Mouse (Mus musculus): ENCODE measurements at regions not wholly inside any gene's neighbourhood (a gene's known extent, or its start where the extent isn't known, plus 50 kb on each side); places are given as distances from the start of the nearest gene placed in this dataset.

GRCm38 (mm10) chr2:170205591-170206441 lies 57.9 kb upstream of the Zfp217 start:
- Histone ChIP-seq H3K4me1 (ENCODE audit: control insufficient read depth, insufficient read depth, low read length) (peaks cover 3% of the 10 kb centered on the region; the same call in 1 of the 2 replicates), H3K27ac (replicated peaks; ENCODE audit: insufficient read depth, low read depth, low read length) (peak overlapping the region; percentile 48; the same call in 1 of the 2 replicates), H3K9ac (ENCODE audit: low read depth, low read length) (peak overlapping the region; percentile 53; the same call in 1 of the 2 replicates), H3K79me2 (ENCODE audit: control insufficient read depth, insufficient read depth, low read length) (no peaks in the 10 kb centered on the region), H3K4me3 (ENCODE audit: insufficient read depth, low read depth, low read length) (peak overlapping the region; percentile 23), H3K36me3 (ENCODE audit: control insufficient read depth, insufficient read depth, low read length) (no peaks in the 10 kb centered on the region), H3K27me3 (ENCODE audit: control insufficient read depth, insufficient read depth, low read length) (no peaks in the 10 kb centered on the region)
- DNase-seq (ENCODE audit: extremely low read depth, low read depth, low spot score) = no peak
- TF ChIP-seq POLR2A (IDR thresholded peaks at IDR 0.05; ENCODE audit: extremely low read depth, insufficient read depth, low read length) (no peak), CTCF (IDR thresholded peaks at IDR 0.05; ENCODE audit: low read depth, low read length) (no peak)
- 3% methylated on average over 17 of the region's 17 CpGs for WGBS

- H3K36me3 ChIP-seq (ENCODE audit: control insufficient read depth, insufficient read depth, low read length) = no peaks in the 10 kb centered on the region
- no peak for DNase-seq (ENCODE audit: extremely low read depth, low read depth, low spot score)
- peak overlapping the region; percentile 21; the same call in 1 of the 2 replicates for H3K27ac ChIP-seq (replicated peaks; ENCODE audit: insufficient read depth, low read depth, low read length)
- no peak overlapping the region for H3K9ac ChIP-seq (ENCODE audit: low read depth, low read length)
- no peak overlapping the region; the same call in none of the 2 replicates for H3K4me3 ChIP-seq (ENCODE audit: insufficient read depth, low read depth, low read length)
- peaks cover 3% of the 10 kb centered on the region; the same call in 1 of the 2 replicates for H3K4me1 ChIP-seq (ENCODE audit: control insufficient read depth, insufficient read depth, low read length)
- 25% methylated on average over 10 of the region's 10 CpGs for WGBS
- no peak for TF ChIP-seq CTCF (IDR thresholded peaks at IDR 0.05; ENCODE audit: low read depth, low read length)
- TF ChIP-seq POLR2A (IDR thresholded peaks at IDR 0.05; ENCODE audit: extremely low read depth, insufficient read depth, low read length) = no peak
- H3K27me3 ChIP-seq (ENCODE audit: control insufficient read depth, insufficient read depth, low read length) = no peaks in the 10 kb centered on the region
- no peaks in the 10 kb centered on the region for H3K79me2 ChIP-seq (ENCODE audit: control insufficient read depth, insufficient read depth, low read length)
Observed at GRCm38 (mm10) chr2:170204768-170205514, 57.0 kb upstream of the Zfp217 start.

GRCm38 (mm10) chr2:170203496-170203895 lies 55.6 kb upstream of the Zfp217 start:
- no peaks in the 10 kb centered on the region for H3K79me2 ChIP-seq (ENCODE audit: control insufficient read depth, insufficient read depth, low read length)
- H3K27ac ChIP-seq (replicated peaks; ENCODE audit: insufficient read depth, low read depth, low read length) = no peak overlapping the region
- H3K9ac ChIP-seq (ENCODE audit: low read depth, low read length) = no peak overlapping the region
- no peak for TF ChIP-seq POLR2A (IDR thresholded peaks at IDR 0.05; ENCODE audit: extremely low read depth, insufficient read depth, low read length)
- no peak for TF ChIP-seq CTCF (IDR thresholded peaks at IDR 0.05; ENCODE audit: low read depth, low read length)
- H3K4me3 ChIP-seq (ENCODE audit: insufficient read depth, low read depth, low read length) = no peak overlapping the region
- H3K4me1 ChIP-seq (ENCODE audit: control insufficient read depth, insufficient read depth, low read length) = no peaks in the 10 kb centered on the region; the same call in 1 of the 2 replicates
- DNase-seq (ENCODE audit: extremely low read depth, low read depth, low spot score) = no peak
- no peaks in the 10 kb centered on the region for H3K27me3 ChIP-seq (ENCODE audit: control insufficient read depth, insufficient read depth, low read length)
- WGBS = 87% methylated on average over 5 of the region's 5 CpGs
- H3K36me3 ChIP-seq (ENCODE audit: control insufficient read depth, insufficient read depth, low read length) = no peaks in the 10 kb centered on the region

- no peaks in the 10 kb centered on the region for H3K79me2 ChIP-seq (ENCODE audit: control insufficient read depth, insufficient read depth, low read length)
- H3K27me3 ChIP-seq (ENCODE audit: control insufficient read depth, insufficient read depth, low read length) = no peaks in the 10 kb centered on the region
- TF ChIP-seq CTCF (IDR thresholded peaks at IDR 0.05; ENCODE audit: low read depth, low read length) = no peak
- TF ChIP-seq POLR2A (IDR thresholded peaks at IDR 0.05; ENCODE audit: extremely low read depth, insufficient read depth, low read length) = no peak
- 62% methylated on average over 10 of the region's 10 CpGs for WGBS
- 0 out of 2 replicates have a peak overlapping the region, but pooled peaks have one; percentile 30 for H3K4me3 ChIP-seq (ENCODE audit: insufficient read depth, low read depth, low read length)
- no peak overlapping the region for H3K27ac ChIP-seq (replicated peaks; ENCODE audit: insufficient read depth, low read depth, low read length)
- no peaks in the 10 kb centered on the region; the same call in 1 of the 2 replicates for H3K4me1 ChIP-seq (ENCODE audit: control insufficient read depth, insufficient read depth, low read length)
- DNase-seq (ENCODE audit: extremely low read depth, low read depth, low spot score) = no peak
- H3K36me3 ChIP-seq (ENCODE audit: control insufficient read depth, insufficient read depth, low read length) = no peaks in the 10 kb centered on the region
- H3K9ac ChIP-seq (ENCODE audit: low read depth, low read length) = no peak overlapping the region
Observed at GRCm38 (mm10) chr2:170201816-170202371, 54.0 kb upstream of the Zfp217 start.

Data from liver, adult 2 months (tissue).